Mouse (Mus musculus) brain, embryonic 14.5 days (tissue): Measurements from ENCODE around the gene Gm9837.

Experiments used
- CTCF ChIP-seq: fragments of 200-500 bp; IDR thresholded peaks from 2 replicates; pipeline ENCODE4 v1.5.1; 2012; ENCODE audit warnings: inconsistent platforms, mild to moderate bottlenecking, moderate library complexity, borderline replicate concordance; ENCODE audit not compliant: insufficient read depth, insufficient read length; ENCODE audit errors: extremely low read depth
- POLR2A ChIP-seq: fragments of 200-500 bp; IDR thresholded peaks from 2 replicates; pipeline ENCODE4 v1.6.1; 2012; ENCODE audit warnings: mild to moderate bottlenecking, inconsistent platforms, borderline replicate concordance; ENCODE audit not compliant: poor library complexity, insufficient read depth, insufficient read length, severe bottlenecking; ENCODE audit errors: extremely low read depth

GRCm38 (mm10) chr11:53448529-53448928, 21.8 kb downstream of the Gm9837 start:
- TF ChIP-seq CTCF: no peak
- TF ChIP-seq POLR2A: no peak
